Mouse (Mus musculus) ES-E14 (cell line): ENCODE data around the gene Krtap28-13. TPM values are rescaled to one million over a fixed set of nuclear protein-coding genes. Genes with fewer than 3 reads are reported as not detected.

ENCODE experiments used
- DNase-seq: peaks from one replicate; pipeline ENCODE4 v3.0.0-alpha.2; 2013; ENCODE audit warnings: low read depth, low spot score
- H3K27ac ChIP-seq: 2 replicates; pipeline ENCODE4 v1.5.1; 2012; ENCODE audit warnings: low read depth, mild to moderate bottlenecking, low read length, moderate library complexity, mixed read lengths; ENCODE audit not compliant: poor library complexity, insufficient read depth, severe bottlenecking
- H3K36me3 ChIP-seq: 2 replicates; pipeline ENCODE4 v1.6.1; 2012; ENCODE audit warnings: mild to moderate bottlenecking, low read length, moderate library complexity, mixed read lengths; ENCODE audit not compliant: control insufficient read depth, poor library complexity, insufficient read depth, severe bottlenecking
- H3K4me1 ChIP-seq, 2 experiments: fragments of 150-350 bp in 1 of 2; sonication (generic) in 1 of 2; 2 replicates each; pipeline ENCODE4 v1.6.1; 2012; ENCODE audit warnings: low read length in 2 of 2, mild to moderate bottlenecking in 1 of 2, mixed read lengths in 1 of 2; ENCODE audit not compliant: control insufficient read depth in 2 of 2, insufficient read depth in 2 of 2, poor library complexity in 1 of 2
- H3K4me3 ChIP-seq, 2 experiments: fragments of 150-350 bp in 1 of 2; sonication (generic) in 1 of 2; 2 replicates each; pipeline ENCODE4 v1.5.1; 2012; ENCODE audit warnings: low read length in 2 of 2, low read depth in 1 of 2, mild to moderate bottlenecking in 1 of 2, mixed read lengths in 1 of 2; ENCODE audit not compliant: insufficient read depth in 1 of 2, poor library complexity in 1 of 2, severe bottlenecking in 1 of 2
- H3K9ac ChIP-seq: 2 replicates; pipeline ENCODE4 v1.6.1; 2012; ENCODE audit warnings: low read depth, mild to moderate bottlenecking, low read length, mixed read lengths; ENCODE audit not compliant: poor library complexity, insufficient read depth, severe bottlenecking
- H3K9me3 ChIP-seq: fragments of 150-350 bp; sonication (generic); 2 replicates; pipeline ENCODE4 v1.6.1; 2012; ENCODE audit warnings: low read depth, mild to moderate bottlenecking, low read length; ENCODE audit not compliant: control insufficient read depth, insufficient read depth
- CHD2 ChIP-seq: IDR thresholded peaks from 2 replicates; pipeline ENCODE4 v1.6.1; 2014; ENCODE audit warnings: mild to moderate bottlenecking, low read depth, low read length, inconsistent platforms
- HCFC1 ChIP-seq: IDR thresholded peaks from 2 replicates; pipeline ENCODE4 v1.6.1; 2012; ENCODE audit warnings: low read length, inconsistent platforms, borderline replicate concordance; ENCODE audit not compliant: insufficient read depth
- MAFK ChIP-seq: IDR thresholded peaks from 2 replicates; pipeline ENCODE4 v1.6.1; 2014; ENCODE audit warnings: mild to moderate bottlenecking, low read depth, low read length, inconsistent platforms; ENCODE audit not compliant: insufficient read depth
- ZC3H11A ChIP-seq: IDR thresholded peaks from 2 replicates; pipeline ENCODE4 v1.6.1; 2012; ENCODE audit warnings: low read depth, mild to moderate bottlenecking, inconsistent platforms, low read length, borderline replicate concordance
- ZNF384 ChIP-seq: IDR thresholded peaks from 2 replicates; pipeline ENCODE4 v1.6.1; 2012; ENCODE audit warnings: low read depth, low read length, inconsistent platforms
- in situ Hi-C, 2 experiments: fragments of 600-800 bp; cut with MboI; formaldehyde crosslinking; loops; one replicate each; pipeline ENCODE4 v1.15.1; 2025; ENCODE audit warnings: low sequenced_read_pairs in 2 of 2, inconsistent platforms in 1 of 2; ENCODE audit not compliant: unreplicated experiment in 2 of 2
- total RNA-seq: library from RNA; depleted of rRNA; stranded (reverse); fragments of 300-350 nt; gene quantifications from 2 replicates; pipeline ENCODE4 v1.2.3, GENCODE M21; 2012

Gene Krtap28-13
- total RNA-seq, 1 experiment, result not detected

- in situ Hi-C loops, result no loop called here
- Histone ChIP-seq H3K9ac (no peak overlapping the region), H3K27ac (no peak overlapping the region), H3K9me3 (no peaks in the 10 kb centered on the region), H3K36me3 (no peaks in the 10 kb centered on the region), H3K4me1 (no peaks in the 10 kb centered on the region), H3K4me3 (no peak overlapping the region)
- DNase-seq, result no peak
- TF ChIP-seq ZC3H11A, result no peak
- TF ChIP-seq CHD2, result no peak
- no peak for TF ChIP-seq ZNF384
- no peak for TF ChIP-seq HCFC1
- TF ChIP-seq MAFK, result no peak
Observed at GRCm38 (mm10) chr1:83099160-83099559, 38.4 kb downstream of the Krtap28-13 start.

GRCm38 (mm10) chr1:83099580-83100137 is 38.9 kb downstream of the Krtap28-13 start:
- H3K4me1 ChIP-seq, result no peaks in the 10 kb centered on the region
- in situ Hi-C loops, result no loop called here
- H3K27ac ChIP-seq, result no peak overlapping the region
- no peak for DNase-seq
- TF ChIP-seq CHD2 (no peak), ZNF384 (no peak), MAFK (no peak), ZC3H11A (no peak), HCFC1 (no peak)
- no peaks in the 10 kb centered on the region for H3K9me3 ChIP-seq
- H3K36me3 ChIP-seq, result no peaks in the 10 kb centered on the region
- H3K4me3 ChIP-seq, result no peak overlapping the region
- H3K9ac ChIP-seq, result no peak overlapping the region

GRCm38 (mm10) chr1:83101891-83102290 is 41.2 kb downstream of the Krtap28-13 start:
- Histone ChIP-seq H3K9ac (no peak overlapping the region), H3K4me3 (no peak overlapping the region), H3K4me1 (no peaks in the 10 kb centered on the region), H3K36me3 (no peaks in the 10 kb centered on the region), H3K9me3 (no peaks in the 10 kb centered on the region), H3K27ac (no peak overlapping the region)
- in situ Hi-C loops, result no loop called here
- TF ChIP-seq ZC3H11A, result no peak
- TF ChIP-seq MAFK, result no peak
- no peak for TF ChIP-seq ZNF384
- no peak for TF ChIP-seq CHD2
- no peak for TF ChIP-seq HCFC1
- no peak for DNase-seq

- Histone ChIP-seq H3K4me3 (no peak overlapping the region), H3K9ac (no peak overlapping the region), H3K27ac (no peak overlapping the region), H3K9me3 (no peaks in the 10 kb centered on the region), H3K36me3 (no peaks in the 10 kb centered on the region), H3K4me1 (no peaks in the 10 kb centered on the region)
- no peak for TF ChIP-seq CHD2
- no peak for TF ChIP-seq ZC3H11A
- no peak for TF ChIP-seq MAFK
- no peak for TF ChIP-seq ZNF384
- no peak for DNase-seq
- in situ Hi-C loops, result no loop called here
Observed at GRCm38 (mm10) chr1:83105464-83105863, 44.7 kb downstream of the Krtap28-13 start.
